Mouse (Mus musculus): ENCODE measurements around the gene Vmn1r5.
A peak's percentile ranks its signal among the peaks of the same experiment; 100 is the strongest.
"Not testable (repeated sequence)": the region's sequence is repeated elsewhere in the genome, so short reads cannot be mapped to it uniquely, and the experiment has no call there.

Gene Vmn1r5

GRCm38 (mm10) chr6:56969973-56970372, at the start of gene Vmn1r5:
Vmn1r5 (plus strand) TSS chr6:56970273.
- no peak for DNase-seq (ENCODE audit: low read depth, low spot score)

- DNase-seq (ENCODE audit: low read depth, low spot score): no peak
These were observed 46.7 kb upstream of the Vmn1r5 start for GRCm38 (mm10) chr6:56923331-56923725.

GRCm38 (mm10) chr6:56923726-56924707, 46.1 kb upstream of the Vmn1r5 start, which contains the start of the genes Nt5c3 and Vmn1r4:
Nt5c3 (minus strand) TSS chr6:56923932.
Vmn1r4 (plus strand) TSS chr6:56924015.
- DNase-seq (ENCODE audit: low read depth, low spot score): peak; percentile 98

- DNase-seq (ENCODE audit: low read depth, low spot score): no peak
These were observed 38.2 kb upstream of the Vmn1r5 start for GRCm38 (mm10) chr6:56931648-56932415.

- DNase-seq (ENCODE audit: low read depth, low spot score): no peak
These were observed 37.6 kb upstream of the Vmn1r5 start for GRCm38 (mm10) chr6:56932464-56932863.

- DNase-seq (ENCODE audit: low read depth, low spot score): no peak
These were observed 35.7 kb upstream of the Vmn1r5 start for GRCm38 (mm10) chr6:56934366-56934765.

GRCm38 (mm10) chr6:56956436-56956835, 13.6 kb upstream of the Vmn1r5 start:
- DNase-seq (ENCODE audit: low read depth, low spot score): no peak

GRCm38 (mm10) chr6:56996943-56997342, 26.9 kb downstream of the Vmn1r5 start, which contains the start of gene Vmn1r6:
Vmn1r6 (plus strand) TSS chr6:56997243.
- no peak for DNase-seq (ENCODE audit: low read depth, low spot score)

- DNase-seq (ENCODE audit: low read depth, low spot score): not testable (repeated sequence)
These were observed 55.2 kb downstream of the Vmn1r5 start, which contains the start of gene Vmn1r7 for GRCm38 (mm10) chr6:57025224-57025623. Vmn1r7 (minus strand) TSS chr6:57025324.

- DNase-seq (ENCODE audit: low read depth, low spot score): no peak
These were observed 61.9 kb downstream of the Vmn1r5 start, which contains the start of gene Vmn1r8 for GRCm38 (mm10) chr6:57031984-57032383. Vmn1r8 (plus strand) TSS chr6:57032284.

- DNase-seq (ENCODE audit: low read depth, low spot score): no peak
These were observed 64.6 kb downstream of the Vmn1r5 start for GRCm38 (mm10) chr6:57034674-57035073.
